In the genomic region with DNA sequence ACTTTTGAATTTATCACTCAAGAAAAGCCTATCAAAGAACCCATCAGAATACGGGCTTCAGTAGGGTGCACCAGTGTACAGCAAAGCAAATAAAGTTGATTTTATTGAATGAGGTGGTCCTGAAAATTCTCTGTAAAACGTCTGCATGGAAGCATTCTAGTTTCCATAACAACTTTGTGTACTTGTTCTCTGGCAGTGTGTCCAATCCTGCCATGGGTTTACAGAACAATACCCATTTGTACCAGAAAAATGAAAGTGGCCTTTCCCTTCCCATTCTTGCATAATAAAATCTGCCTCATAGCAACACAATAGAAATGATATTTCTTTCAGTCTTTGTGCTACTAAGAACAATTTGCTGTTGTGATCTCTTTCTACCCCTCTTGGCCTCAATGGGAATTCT, we compare ENCODE assay signal across 39 mouse cellular contexts. TPM values are rescaled to one million over a fixed set of nuclear protein-coding genes. Genes with fewer than 3 reads are reported as not detected.
A peak's percentile ranks its signal among the peaks of the same experiment; 100 is the strongest.
DNase-seq lines count a peak whose midpoint lies in the region; ATAC-seq and TF ChIP-seq lines count a peak whose summit lies in the region.
"Had no signal": no experiment of that assay in that cellular context is flagged by ENCODE, and none has a peak within 500 bp of the region (broad histone marks: within the 10 kb centered on the region; RNA-seq: fewer than 3 reads in every experiment).

Ankub1 (minus strand) TSS at position 81 of the 400 bp plus-strand sequence.

- H3K36me3 ChIP-seq in heart, embryonic 12.5 days = no peaks in the 10 kb centered on the region
- H3K36me3 ChIP-seq: embryonic facial prominence, embryonic 10.5 days; embryonic facial prominence, embryonic 15.5 days; hindbrain, embryonic 15.5 days; kidney, embryonic 15.5 days; liver, embryonic 12.5 days; midbrain, embryonic 12.5 days had no signal

- H3K4me3 ChIP-seq in heart, embryonic 12.5 days = no peak within 1 kb of the TSS
- H3K4me3 ChIP-seq: embryonic facial prominence, embryonic 10.5 days; embryonic facial prominence, embryonic 15.5 days; gastrocnemius, adult 2 months; hindbrain, embryonic 15.5 days; kidney, embryonic 15.5 days; liver, embryonic 12.5 days; midbrain, embryonic 12.5 days had no signal

- intact Hi-C loops in heart, postnatal 25 days (cut with DNase I) = no loop called here

- no peak within 1 kb of the TSS for H3K9ac ChIP-seq in heart, embryonic 12.5 days
- H3K9ac ChIP-seq: embryonic facial prominence, embryonic 15.5 days; hindbrain, embryonic 15.5 days; kidney, embryonic 15.5 days; liver, embryonic 12.5 days; liver, postnatal 0 days; midbrain, embryonic 12.5 days had no signal

- no peak for TF ChIP-seq POLR2A in brain, embryonic 14.5 days (IDR thresholded peaks at IDR 0.05; ENCODE audit: borderline replicate concordance, extremely low read depth, insufficient read depth, insufficient read length, poor library complexity, severe bottlenecking)

- H3K4me2 ChIP-seq in heart, embryonic 12.5 days = no peak within 1 kb of the TSS
- H3K4me2 ChIP-seq: embryonic facial prominence, embryonic 15.5 days; heart, embryonic 11.5 days; hindbrain, embryonic 15.5 days; kidney, embryonic 15.5 days; liver, embryonic 12.5 days; midbrain, embryonic 12.5 days had no signal

- no peaks in the 10 kb centered on the region for H3K27me3 ChIP-seq in heart, embryonic 12.5 days (replicated peaks)
- H3K27me3 ChIP-seq: embryonic facial prominence, embryonic 15.5 days; hindbrain, embryonic 15.5 days; kidney, embryonic 15.5 days; liver, embryonic 12.5 days; midbrain, embryonic 12.5 days had no signal

- H3K4me1 ChIP-seq in heart, embryonic 12.5 days (replicated peaks) = no peaks in the 10 kb centered on the region
- H3K4me1 ChIP-seq: embryonic facial prominence, embryonic 10.5 days; embryonic facial prominence, embryonic 15.5 days; hindbrain, embryonic 15.5 days; liver, embryonic 12.5 days; midbrain, embryonic 12.5 days had no signal

- H3K27ac ChIP-seq in heart, embryonic 12.5 days (ENCODE audit: poor library complexity, severe bottlenecking) = no peak within 1 kb of the TSS
- H3K27ac ChIP-seq: embryonic facial prominence, embryonic 10.5 days; embryonic facial prominence, embryonic 15.5 days; gastrocnemius, adult 2 months; hindbrain, embryonic 15.5 days; kidney, embryonic 15.5 days; liver, embryonic 12.5 days; midbrain, embryonic 12.5 days had no signal

- H3K9me3 ChIP-seq in heart, embryonic 12.5 days (replicated peaks) = no peaks in the 10 kb centered on the region
- H3K9me3 ChIP-seq: embryonic facial prominence, embryonic 10.5 days; embryonic facial prominence, embryonic 15.5 days; hindbrain, embryonic 15.5 days; kidney, embryonic 15.5 days; liver, embryonic 12.5 days; midbrain, embryonic 12.5 days had no signal

- TF ChIP-seq CTCF in brain, embryonic 14.5 days (IDR thresholded peaks at IDR 0.05; ENCODE audit: borderline replicate concordance, extremely low read depth, insufficient read depth, insufficient read length) = no peak

- no peak for ATAC-seq in heart, embryonic 12.5 days (ENCODE audit: insufficient number of reproducible peaks, low FRiP score)
- ATAC-seq: activated CD4-positive, CD25-positive, alpha-beta regulatory T cell, adult 4 months; CD4-positive, CD25-positive, alpha-beta regulatory T cell, adult 4 months; forebrain, embryonic 14.5 days; liver, embryonic 12.5 days; liver, postnatal 0 days had no signal

- peak; percentile 45 for DNase-seq in layer of hippocampus, adult 11-12 months (ENCODE audit: low spot score)
- DNase-seq in layer of hippocampus, postnatal 36 days = no peak
- peak; percentile 19 to 22 for DNase-seq in left cerebral cortex, adult 9 months (ENCODE audit: low spot score in 2 of 2)
- DNase-seq in left cerebral cortex, adult 18-20 months (ENCODE audit: low spot score in 2 of 2) = no peak
- DNase-seq in Muller cell, postnatal 12 days (ENCODE audit: inconsistent ontology term) = peak; percentile 45
- peak; percentile 3 for DNase-seq in brain, embryonic 14.5 days (ENCODE audit: low read depth)
- no peak for DNase-seq in heart, postnatal 25 days (ENCODE audit: low spot score)
- DNase-seq: adrenal gland, postnatal 10 days; cerebellum, adult 11-12 months; cerebellum, postnatal 10 days; gastrocnemius, adult 2 months; gastrocnemius, postnatal 36 days; heart, adult 18-20 months; kidney, adult 18-20 months; kidney, postnatal 36 days; liver, postnatal 0 days; lung, postnatal 36 days; right cerebral cortex, postnatal 25 days; spleen, adult 18-20 months; thymus, postnatal 4 days had no signal

- 70% methylated on average over 2 of the region's 2 CpGs for WGBS in heart, embryonic 12.5 days

RNA-seq across cellular contexts. Expression of gene Ankub1, which starts in this region (rescaled TPM):
- total RNA-seq in layer of hippocampus, postnatal 36 days (2021) = 1 to 10 TPM; 1.9 to 2.1 TPM
- total RNA-seq in left cerebral cortex, adult 18-20 months (2021) = 1 to 10 TPM in 1 of 2 experiments, under 1 TPM in 1; 0.91 to 1.8 TPM
- 0.06 and 0.23 TPM in 2 replicates for polyA plus RNA-seq in brain, embryonic 14.5 days (2012; rRNA removed)
- 0.06 TPM in 1 of 2 replicates, not detected in the other for polyA plus RNA-seq in heart, embryonic 12.5 days (2016; fragmentation: Nextera tagmentation; extraction: Ambion mirVana)
- not detected for total RNA-seq in heart, postnatal 25 days (2021)
- total RNA-seq: adrenal gland, postnatal 10 days; gastrocnemius, adult 2 months; gastrocnemius, postnatal 36 days; heart, adult 18-20 months; hematopoietic stem cell, adult 5-6 weeks; megakaryocyte, adult 5-6 weeks; monocyte, adult 5-6 weeks had no signal
- polyA plus RNA-seq: CD4-positive, CD25-positive, alpha-beta regulatory T cell, adult 4 months; heart, postnatal 0 days; intestine, embryonic 14.5 days; limb, embryonic 14.5 days; liver, embryonic 12.5 days; neural tube, embryonic 14.5 days; thymus, postnatal 0 days had no signal

Comparison
In these comparisons a context has a peak if more than half of its experiments do, and no peak if none do; other contexts are left out.
1. DNase-seq: peak in layer of hippocampus, adult 11-12 months (single experiment), left cerebral cortex, adult 9 months (2 of 2) and Muller cell, postnatal 12 days (single experiment); none in layer of hippocampus, postnatal 36 days (0 of 2), left cerebral cortex, adult 18-20 months (0 of 2) and heart, postnatal 25 days (single experiment).
2. Peak in DNase-seq in brain, embryonic 14.5 days; RNA of the gene not detected or under 1 TPM.